Mouse (Mus musculus): Measurements from ENCODE around the gene Ccp110.

Gene Ccp110

DNA sequence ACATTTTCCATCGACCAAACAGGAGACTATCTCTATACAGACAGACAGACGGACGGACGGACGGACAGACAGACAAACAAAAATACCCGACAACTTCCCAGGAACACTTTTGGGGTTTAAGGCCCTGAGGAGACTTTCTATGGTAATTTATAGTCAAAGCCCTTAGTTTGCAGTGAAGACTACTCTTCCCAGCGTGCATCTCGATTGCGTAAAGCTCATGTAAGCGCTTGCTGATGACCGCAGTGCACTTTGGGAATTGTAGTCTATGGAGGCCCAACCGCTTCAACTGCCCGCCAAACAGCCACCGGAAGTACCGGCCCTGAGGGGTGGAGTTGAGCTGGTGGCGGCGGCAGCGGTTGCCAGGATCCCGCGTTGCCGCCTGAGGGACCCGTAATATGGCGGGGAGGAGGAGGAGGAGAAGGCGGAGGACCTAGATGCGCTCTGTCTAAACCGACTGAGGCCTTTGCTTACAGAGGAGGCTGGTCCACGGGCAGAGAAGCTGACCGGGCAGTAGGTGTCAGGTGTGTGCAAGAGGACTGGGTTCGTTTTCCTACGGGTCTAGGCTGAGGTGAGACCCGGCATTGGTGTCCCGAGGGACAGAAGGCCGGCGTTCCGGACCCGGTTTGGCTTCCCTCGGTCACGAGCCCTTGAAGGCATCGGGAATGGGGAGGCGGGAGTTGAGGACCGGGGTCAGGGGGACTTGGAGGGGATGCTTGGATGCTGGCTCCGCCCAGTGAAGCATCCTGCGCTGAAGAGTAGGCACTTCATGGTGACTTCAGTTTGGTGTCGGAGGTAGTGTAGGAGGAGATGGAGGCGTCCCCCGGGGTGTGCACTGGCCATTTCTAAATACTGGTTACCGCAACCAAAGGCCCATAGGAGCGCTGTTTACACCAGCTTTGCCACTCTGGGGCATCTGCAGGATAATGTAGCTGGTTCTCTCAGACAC, at the start of gene Ccp110:
Gene Ccp110, plus strand, starts transcription at position 325 of the 946 bp plus-strand sequence.
- peak; percentile 85 for DNase-seq (ENCODE audit: low read depth, low spot score)

- DNase-seq (ENCODE audit: low read depth, low spot score), result no peak
Measured at GRCm38 (mm10) chr7:118667773-118668172, 44.6 kb upstream of the Ccp110 start.

DNA sequence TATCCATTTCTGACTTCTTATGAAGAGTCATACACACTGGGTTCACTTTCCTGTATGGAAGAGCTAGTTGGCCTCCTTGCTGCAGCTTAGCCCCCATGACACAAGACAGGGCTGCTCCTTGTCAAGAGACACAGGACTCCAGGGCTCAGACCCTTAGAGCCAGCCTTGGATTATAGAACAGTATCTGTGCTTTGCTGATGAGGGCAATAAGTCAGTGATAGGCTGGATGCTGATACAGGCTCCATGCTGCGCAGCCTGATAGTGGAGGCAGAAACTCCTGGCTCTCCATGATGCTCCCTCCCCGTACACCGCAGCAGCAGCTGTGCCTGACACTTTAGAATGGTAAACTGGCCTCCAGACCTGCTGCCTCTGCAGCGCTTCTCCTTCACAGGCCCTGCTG, 42.2 kb upstream of the Ccp110 start:
- no peak for DNase-seq (ENCODE audit: low read depth, low spot score)

DNA sequence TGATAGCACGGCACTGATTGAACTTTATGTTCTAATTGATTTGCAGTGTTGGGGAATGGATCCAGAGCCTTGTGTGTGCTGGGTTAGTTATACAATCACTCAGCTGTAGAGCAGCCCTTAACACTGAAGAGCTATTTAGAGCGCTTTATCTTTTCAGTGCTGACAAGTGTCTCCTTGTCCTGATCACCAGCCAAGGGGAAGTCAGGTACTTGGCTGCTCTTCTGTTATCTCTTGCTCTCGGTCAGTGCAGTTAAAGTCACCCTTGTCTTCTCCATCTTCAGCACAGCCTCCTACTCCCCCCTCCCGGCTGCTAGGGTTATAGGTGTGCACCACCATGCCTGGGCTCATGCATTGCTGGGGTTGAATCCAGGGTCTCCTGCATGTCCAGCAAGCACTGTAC, 35.5 kb upstream of the Ccp110 start:
- DNase-seq (ENCODE audit: low read depth, low spot score), result no peak

DNA sequence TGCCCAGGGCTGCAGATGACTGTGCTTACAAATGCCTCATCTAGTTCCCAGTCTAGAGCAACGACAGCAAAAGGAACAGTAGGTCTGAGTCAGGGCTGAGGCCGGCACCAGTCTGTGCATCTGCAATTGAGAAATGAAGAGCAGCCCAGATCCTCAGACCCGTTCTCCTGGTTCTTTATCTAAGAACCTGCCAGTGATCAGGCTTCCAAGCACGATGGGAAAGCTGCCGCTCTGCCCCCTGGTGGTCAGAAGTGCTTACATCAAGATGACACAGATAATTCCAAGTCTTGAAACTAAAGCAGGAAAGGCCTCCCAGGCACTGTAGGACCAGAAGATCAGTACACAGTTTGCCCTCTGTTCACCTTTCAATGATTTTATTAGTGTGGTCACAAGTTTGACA, 24.2 kb upstream of the Ccp110 start:
- peak; percentile 61 for DNase-seq (ENCODE audit: low read depth, low spot score)

DNA sequence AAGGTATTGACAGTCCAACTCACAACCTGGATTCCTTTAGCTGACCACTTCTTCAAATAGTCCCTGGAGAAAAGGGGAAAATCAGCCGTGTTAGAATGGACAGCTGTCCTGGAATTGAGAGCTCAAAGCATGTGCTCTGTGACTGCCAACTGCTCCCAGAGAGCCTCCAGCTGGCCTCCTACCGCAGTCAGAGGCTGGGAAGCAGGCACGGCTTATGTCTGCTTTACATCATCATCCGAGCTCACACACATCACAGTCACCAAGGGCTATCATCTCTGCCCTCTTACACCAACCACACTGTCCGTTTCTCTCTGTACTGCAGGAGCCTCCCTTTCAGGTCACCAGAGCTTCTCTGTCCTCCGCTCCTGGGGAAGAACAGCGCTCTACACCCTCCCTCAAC, 23.3 kb upstream of the Ccp110 start:
- DNase-seq (ENCODE audit: low read depth, low spot score), result no peak

DNA sequence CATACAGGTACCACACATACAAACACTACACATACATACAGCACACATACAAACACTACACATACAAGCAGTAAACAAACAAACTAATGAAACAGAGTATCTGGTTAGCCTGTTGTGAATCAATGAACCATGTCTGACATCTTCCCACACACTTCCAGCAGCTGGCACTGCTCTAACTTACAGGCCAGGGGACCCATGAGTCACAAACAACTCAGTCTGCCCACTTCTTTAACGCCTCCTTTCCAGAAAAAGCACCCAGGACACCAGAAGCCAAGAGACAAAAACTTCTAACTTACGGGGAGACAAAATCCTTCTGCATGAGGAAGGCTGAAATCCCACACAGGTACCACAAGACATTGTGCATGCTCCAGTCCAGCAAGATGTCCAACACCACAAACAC, 21.1 kb upstream of the Ccp110 start:
- DNase-seq (ENCODE audit: low read depth, low spot score), result no peak

GRCm38 (mm10) chr7:118696146-118696545, 16.2 kb upstream of the Ccp110 start:
- DNase-seq (ENCODE audit: low read depth, low spot score), result no peak

DNA sequence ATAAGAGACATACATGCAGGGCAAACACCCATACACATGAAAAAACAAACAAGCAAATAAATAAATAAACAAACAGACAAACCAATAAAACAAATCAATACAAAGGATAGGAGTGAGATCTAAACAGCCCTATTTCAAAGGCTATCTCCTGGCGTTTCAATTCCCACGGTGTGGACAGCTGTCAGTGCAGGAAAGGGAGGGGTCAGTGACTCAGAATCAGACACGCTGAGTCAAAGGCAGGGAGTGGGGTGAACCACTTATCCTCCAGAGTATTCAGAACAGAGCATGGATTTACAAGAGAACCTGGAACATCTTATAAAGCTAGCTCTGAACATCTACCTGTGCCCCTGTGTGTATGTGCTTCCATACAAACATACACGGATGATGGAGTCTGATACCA, 15.2 kb upstream of the Ccp110 start:
- no peak for DNase-seq (ENCODE audit: low read depth, low spot score)

DNA sequence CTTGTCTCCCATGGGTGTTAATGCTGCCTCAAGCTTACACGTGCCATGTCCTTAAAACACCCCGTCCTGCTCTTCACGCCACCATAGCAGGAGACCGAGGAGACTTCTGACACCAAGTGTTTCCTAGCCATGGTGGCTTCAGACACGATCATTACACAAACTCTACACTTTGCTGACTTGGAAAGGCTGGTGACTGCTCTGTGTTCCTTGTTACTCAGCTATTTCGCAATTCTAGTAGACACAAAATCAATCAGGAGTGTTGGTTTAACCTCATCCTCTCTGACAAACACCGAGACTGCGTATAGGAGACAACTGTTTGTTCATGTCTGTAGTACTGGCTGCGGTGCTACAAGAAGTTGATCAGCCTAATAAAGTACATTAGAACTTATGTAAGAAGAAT, 13.5 kb upstream of the Ccp110 start:
- no peak for DNase-seq (ENCODE audit: low read depth, low spot score)

DNA sequence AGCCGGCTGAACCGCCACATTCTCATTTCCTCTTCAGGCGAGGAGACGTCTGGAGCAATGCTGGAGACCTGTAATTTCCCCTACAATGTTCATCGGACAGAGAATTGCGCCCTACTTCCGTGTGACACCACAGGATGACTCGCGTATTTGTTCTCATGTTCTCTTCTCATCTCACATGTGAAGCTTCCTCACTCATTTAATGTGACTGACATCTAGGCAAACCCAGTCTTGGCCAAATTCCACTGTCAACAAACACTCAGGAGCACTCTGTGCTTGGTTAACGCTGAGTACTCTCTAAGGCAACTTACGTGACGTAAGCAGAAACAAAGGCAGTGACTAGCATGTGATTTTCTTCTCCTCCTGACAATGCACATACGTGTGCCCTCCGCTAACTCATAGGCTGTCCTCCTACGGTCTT, 9.2 kb upstream of the Ccp110 start:
- no peak for DNase-seq (ENCODE audit: low read depth, low spot score)

DNA sequence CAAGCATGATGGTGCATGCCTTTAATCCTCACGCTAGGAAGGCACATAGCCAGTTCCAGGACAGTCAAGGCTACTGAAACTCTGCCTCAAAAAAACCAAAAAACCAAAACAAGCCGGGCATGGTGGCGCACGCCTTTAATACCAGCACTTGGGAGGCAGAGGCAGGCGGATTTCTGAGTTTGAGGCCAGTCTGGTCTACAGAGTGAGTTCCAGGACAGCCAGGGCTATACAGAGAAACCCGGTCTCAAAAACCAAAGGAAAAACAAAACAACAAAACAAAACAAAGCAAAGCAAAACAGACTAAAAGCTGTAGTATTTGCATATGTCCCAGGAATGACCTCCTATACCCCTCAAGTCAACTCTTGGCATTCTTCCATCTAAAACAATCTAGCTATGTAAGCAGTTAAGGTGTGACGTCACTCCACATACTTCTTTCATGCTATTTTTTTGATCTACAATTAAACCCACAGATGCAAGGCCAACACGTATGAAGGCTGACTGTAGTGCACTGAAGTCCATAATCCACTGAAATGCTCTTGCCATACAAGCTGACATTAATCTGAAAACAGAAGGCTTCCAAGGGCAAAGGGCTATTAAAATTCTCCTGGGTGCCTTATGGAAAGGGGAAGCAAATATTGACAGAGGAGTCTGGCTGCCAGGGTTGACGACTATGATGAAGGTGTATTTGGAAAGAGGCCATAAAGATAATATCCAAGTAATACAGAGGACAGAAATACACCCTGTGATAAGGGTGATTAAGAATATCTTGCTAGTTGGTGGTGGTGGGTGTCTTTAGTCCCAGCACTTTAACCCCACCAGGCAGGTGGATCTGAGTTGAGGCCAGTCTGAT, 8.1 kb upstream of the Ccp110 start:
- no peak for DNase-seq (ENCODE audit: low read depth, low spot score)

- DNase-seq (ENCODE audit: low read depth, low spot score), result peak; percentile 76
Measured at GRCm38 (mm10) chr7:118705101-118705961, 7.0 kb upstream of the Ccp110 start, which contains the start of gene Gde1. Gene Gde1 (minus strand): TSS chr7:118705778.

GRCm38 (mm10) chr7:118706051-118706450, 6.3 kb upstream of the Ccp110 start:
- no peak for DNase-seq (ENCODE audit: low read depth, low spot score)

- DNase-seq (ENCODE audit: low read depth, low spot score), result no peak
Measured at GRCm38 (mm10) chr7:118706488-118706887, 5.9 kb upstream of the Ccp110 start.

DNA sequence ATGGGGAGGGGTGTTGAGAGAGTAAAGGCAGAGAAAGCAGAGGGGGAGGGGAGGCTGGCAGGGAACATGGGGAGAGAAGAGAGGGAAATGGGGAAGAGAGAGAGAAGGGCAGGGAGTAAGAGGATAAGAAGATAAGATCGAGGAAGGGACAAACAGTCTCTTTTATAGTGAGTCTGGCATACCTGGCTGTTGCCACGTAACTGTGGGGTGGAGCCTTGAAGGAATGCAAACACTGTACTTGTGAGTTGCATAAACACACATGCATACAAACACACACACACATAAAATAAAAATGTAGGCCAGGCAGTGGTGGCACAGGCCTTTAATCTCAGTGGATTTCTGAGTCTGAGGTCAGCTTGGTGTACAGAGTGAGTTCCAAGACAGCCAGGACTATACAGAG, 5.1 kb upstream of the Ccp110 start:
- no peak for DNase-seq (ENCODE audit: low read depth, low spot score)

- DNase-seq (ENCODE audit: low read depth, low spot score), result no peak
Measured at GRCm38 (mm10) chr7:118708002-118708401, 4.3 kb upstream of the Ccp110 start.

DNA sequence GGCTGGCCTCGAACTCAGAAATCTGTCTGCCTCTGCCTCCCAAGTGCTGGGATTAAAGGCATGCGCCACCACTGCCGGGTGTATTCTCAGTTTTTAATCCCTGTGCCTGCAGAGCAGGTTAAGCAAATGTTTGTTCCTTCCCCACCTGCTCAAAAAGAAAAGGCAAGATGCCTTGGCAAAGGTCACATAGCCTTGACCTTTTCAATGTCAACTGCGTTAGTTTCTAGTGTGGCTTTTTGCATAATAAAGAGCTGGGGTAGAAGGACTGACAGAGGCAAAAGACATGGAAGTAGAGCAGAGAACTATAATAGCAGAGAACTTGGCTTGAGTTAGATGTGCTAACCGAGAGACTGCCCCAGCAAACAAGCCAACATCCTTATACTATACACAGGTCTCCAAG, 1.6 kb upstream of the Ccp110 start:
- no peak for DNase-seq (ENCODE audit: low read depth, low spot score)

DNA sequence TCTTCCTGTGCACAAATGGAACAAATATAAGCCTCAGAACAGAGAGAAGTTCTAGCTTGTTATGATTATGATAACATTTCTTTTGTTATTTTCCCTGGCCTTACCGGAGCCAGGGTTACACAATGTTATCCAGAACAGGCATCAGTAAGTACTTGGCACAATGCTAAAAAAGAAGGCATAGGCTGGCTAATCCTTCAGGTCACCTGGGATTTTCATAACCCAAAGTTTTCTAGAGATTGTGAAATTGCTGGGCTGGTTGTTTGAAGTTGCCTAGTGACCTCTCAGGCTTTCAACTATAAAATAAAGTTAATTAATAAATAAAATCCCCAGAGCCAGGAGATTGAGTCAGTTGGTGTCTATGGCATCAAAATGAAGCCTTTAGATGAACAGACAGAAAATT, 2.5 kb downstream of the Ccp110 start:
- no peak for DNase-seq (ENCODE audit: low read depth, low spot score)

DNA sequence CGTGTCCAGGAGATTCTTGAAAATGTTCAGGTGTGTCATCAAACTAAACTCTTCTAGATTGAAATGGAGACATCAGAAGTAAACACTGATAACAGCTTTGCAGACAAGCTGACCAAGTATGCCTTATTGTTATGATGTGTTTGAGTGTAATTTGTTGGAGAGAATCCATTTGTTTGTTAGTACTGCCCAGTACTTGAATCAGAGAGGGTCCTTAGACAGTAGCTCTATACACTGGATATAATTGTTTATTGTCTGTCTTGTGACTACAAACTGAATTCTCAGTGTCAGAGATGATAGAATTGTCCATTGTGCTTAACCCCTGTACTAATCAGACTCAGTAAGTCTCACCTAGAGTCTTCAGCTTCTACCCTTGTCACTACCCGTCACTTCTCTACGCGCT, 5.7 kb downstream of the Ccp110 start:
- no peak for DNase-seq (ENCODE audit: low read depth, low spot score)

DNA sequence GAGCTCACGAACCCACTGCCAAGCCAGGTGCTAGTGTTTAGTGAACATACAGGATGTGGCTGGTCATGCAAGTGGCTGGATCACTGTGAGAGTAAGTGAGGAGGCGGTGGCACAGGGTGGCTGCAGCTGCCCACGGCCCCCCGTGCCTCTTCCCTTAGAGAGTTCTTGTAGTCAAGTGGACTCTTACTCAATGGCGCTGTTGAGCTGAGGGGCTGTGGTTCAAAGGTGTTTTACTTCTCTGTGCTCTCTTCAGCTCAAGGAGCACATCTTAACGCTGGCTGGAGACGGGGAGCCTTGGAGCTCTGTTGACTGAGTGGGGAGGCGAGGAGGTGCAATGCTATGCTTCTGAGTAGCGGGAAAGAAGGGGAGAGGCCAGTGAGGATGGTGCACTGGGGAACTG, 11.6 kb downstream of the Ccp110 start:
- DNase-seq (ENCODE audit: low read depth, low spot score), result no peak

- no peak for DNase-seq (ENCODE audit: low read depth, low spot score)
Measured at GRCm38 (mm10) chr7:118725459-118725858, 13.1 kb downstream of the Ccp110 start.
